Mouse (Mus musculus) ES-Bruce4 (cell line): Measurements from ENCODE around the gene Tacr1.

Experiments
- EP300 ChIP-seq: IDR thresholded peaks from 2 replicates; pipeline ENCODE4 v1.6.1; 2011; ENCODE audit warnings: low read depth, low read length; ENCODE audit not compliant: insufficient read depth
- POLR2A ChIP-seq: IDR thresholded peaks from one replicate; pipeline ENCODE4 v1.8.1; 2011; ENCODE audit warnings: low read length; ENCODE audit not compliant: insufficient read depth

DNA sequence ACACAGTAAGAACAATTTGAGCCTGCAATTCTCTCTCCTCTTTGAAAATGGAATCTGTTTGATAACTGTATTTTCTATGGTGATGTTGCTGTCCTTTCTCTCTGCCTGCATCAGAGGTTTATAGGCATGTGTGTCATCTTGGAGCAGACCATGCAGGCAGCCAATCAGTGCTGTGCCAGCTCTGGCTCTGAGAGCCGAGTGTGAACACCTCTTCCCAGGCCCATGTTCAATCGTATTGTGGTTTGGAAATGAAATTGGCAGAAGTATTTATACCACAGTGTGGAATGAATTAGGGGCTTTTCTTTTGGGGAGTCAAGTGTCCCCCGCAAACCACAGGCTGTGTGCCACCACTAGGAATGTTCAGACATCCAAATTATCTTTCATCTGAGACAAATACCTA lies 117.5 kb downstream of the Tacr1 start:
- no peak for TF ChIP-seq EP300
- TF ChIP-seq POLR2A: no peak
